Mouse (Mus musculus): ENCODE results near the gene Lim2. TPM values are rescaled to one million over a fixed set of nuclear protein-coding genes. Genes with fewer than 3 reads are reported as not detected.

The Lim2 gene
- polyA plus RNA-seq, 1 experiment from 2014 or later, result not detected

GRCm38 (mm10) chr7:43449811-43450210 is 22.3 kb downstream of the Lim2 start:
- Histone ChIP-seq H3K4me1 (peaks cover 59% of the 10 kb centered on the region), H3K27me3 (replicated peaks) (no peaks in the 10 kb centered on the region), H3K27ac (no peak overlapping the region), H3K9ac (no peak overlapping the region), H3K9me3 (replicated peaks) (no peaks in the 10 kb centered on the region), H3K36me3 (peaks cover 45% of the 10 kb centered on the region), H3K4me3 (no peak overlapping the region), H3K4me2 (no peak overlapping the region)
- no peak for ATAC-seq
- WGBS (ENCODE audit: insufficient replicate concordance), result 92% methylated on average over 2 of the region's 2 CpGs

GRCm38 (mm10) chr7:43451726-43452125 is 24.3 kb downstream of the Lim2 start:
- Histone ChIP-seq H3K4me1 (peaks cover 43% of the 10 kb centered on the region), H3K27ac (no peak overlapping the region), H3K9me3 (replicated peaks) (no peaks in the 10 kb centered on the region), H3K4me3 (no peak overlapping the region), H3K9ac (no peak overlapping the region), H3K27me3 (replicated peaks) (no peaks in the 10 kb centered on the region), H3K36me3 (peaks cover 64% of the 10 kb centered on the region), H3K4me2 (no peak overlapping the region)
- ATAC-seq, result no peak
- 79% methylated on average over 11 of the region's 11 CpGs for WGBS (ENCODE audit: insufficient replicate concordance)

- H3K4me1 ChIP-seq, result peaks cover 35% of the 10 kb centered on the region
- WGBS (ENCODE audit: insufficient replicate concordance), result 38% methylated on average over 4 of the region's 4 CpGs
- H3K4me2 ChIP-seq, result no peak overlapping the region
- H3K27me3 ChIP-seq (replicated peaks), result no peaks in the 10 kb centered on the region
- no peak overlapping the region for H3K27ac ChIP-seq
- H3K9ac ChIP-seq, result no peak overlapping the region
- ATAC-seq, result peak; percentile 55
- peaks cover 73% of the 10 kb centered on the region for H3K36me3 ChIP-seq
- no peak overlapping the region for H3K4me3 ChIP-seq
- H3K9me3 ChIP-seq (replicated peaks), result no peaks in the 10 kb centered on the region
Measured at GRCm38 (mm10) chr7:43452609-43453008, 25.1 kb downstream of the Lim2 start.

- peaks cover 23% of the 10 kb centered on the region for H3K4me1 ChIP-seq
- H3K9ac ChIP-seq, result no peak overlapping the region
- ATAC-seq, result no peak
- H3K4me3 ChIP-seq, result no peak overlapping the region
- no peak overlapping the region for H3K4me2 ChIP-seq
- no peaks in the 10 kb centered on the region for H3K27me3 ChIP-seq (replicated peaks)
- WGBS (ENCODE audit: insufficient replicate concordance), result 77% methylated on average over 14 of the region's 14 CpGs
- peaks cover 78% of the 10 kb centered on the region for H3K36me3 ChIP-seq
- H3K27ac ChIP-seq, result no peak overlapping the region
- H3K9me3 ChIP-seq (replicated peaks), result no peaks in the 10 kb centered on the region
Measured at GRCm38 (mm10) chr7:43453599-43454355, 26.3 kb downstream of the Lim2 start.

- no peak for ATAC-seq
- no peak overlapping the region for H3K27ac ChIP-seq
- no peak overlapping the region for H3K9ac ChIP-seq
- H3K9me3 ChIP-seq (replicated peaks), result no peaks in the 10 kb centered on the region
- peaks cover 77% of the 10 kb centered on the region for H3K36me3 ChIP-seq
- H3K27me3 ChIP-seq (replicated peaks), result no peaks in the 10 kb centered on the region
- H3K4me1 ChIP-seq, result peaks cover 17% of the 10 kb centered on the region
- no peak overlapping the region for H3K4me2 ChIP-seq
- WGBS (ENCODE audit: insufficient replicate concordance), result 68% methylated on average over 6 of the region's 6 CpGs
- H3K4me3 ChIP-seq, result no peak overlapping the region
Measured at GRCm38 (mm10) chr7:43454371-43454770, 26.9 kb downstream of the Lim2 start.

- no peak for ATAC-seq
- H3K9ac ChIP-seq, result no peak within 1 kb of the TSS
- 60% methylated on average over 4 of the region's 4 CpGs for WGBS (ENCODE audit: insufficient replicate concordance)
- peaks cover 24% of the 10 kb centered on the region for H3K27me3 ChIP-seq (replicated peaks)
- H3K4me2 ChIP-seq, result no peak within 1 kb of the TSS
- peaks cover 22% of the 10 kb centered on the region for H3K4me1 ChIP-seq
- no peaks in the 10 kb centered on the region for H3K9me3 ChIP-seq (replicated peaks)
- H3K4me3 ChIP-seq, result no peak within 1 kb of the TSS
- no peak within 1 kb of the TSS for H3K27ac ChIP-seq
- H3K36me3 ChIP-seq, result peaks cover 3% of the 10 kb centered on the region
Measured at GRCm38 (mm10) chr7:43462851-43463250, 35.4 kb downstream of the Lim2 start, which contains the start of gene Vsig10l. Gene Vsig10l, plus strand, starts transcription at chr7:43463151.

- Histone ChIP-seq H3K4me2 (no peak overlapping the region), H3K36me3 (no peaks in the 10 kb centered on the region), H3K4me3 (no peak overlapping the region), H3K4me1 (peaks cover 22% of the 10 kb centered on the region), H3K9ac (no peak overlapping the region), H3K9me3 (replicated peaks) (no peaks in the 10 kb centered on the region), H3K27ac (no peak overlapping the region), H3K27me3 (replicated peaks) (peaks cover 24% of the 10 kb centered on the region)
- 69% methylated on average over 7 of the region's 7 CpGs for WGBS (ENCODE audit: insufficient replicate concordance)
- no peak for ATAC-seq
Measured at GRCm38 (mm10) chr7:43463976-43464375, 36.5 kb downstream of the Lim2 start.

- peak overlapping the region; percentile 57 for H3K4me3 ChIP-seq
- no peaks in the 10 kb centered on the region for H3K9me3 ChIP-seq (replicated peaks)
- WGBS (ENCODE audit: insufficient replicate concordance), result 4% methylated on average over 35 of the region's 35 CpGs
- peak overlapping the region; percentile 58 for H3K9ac ChIP-seq
- no peak for ATAC-seq
- no peak overlapping the region for H3K27ac ChIP-seq
- peaks cover 24% of the 10 kb centered on the region for H3K27me3 ChIP-seq (replicated peaks)
- no peaks in the 10 kb centered on the region for H3K36me3 ChIP-seq
- H3K4me1 ChIP-seq, result peaks cover 22% of the 10 kb centered on the region
- H3K4me2 ChIP-seq, result peak overlapping the region; percentile 89
Measured at GRCm38 (mm10) chr7:43464864-43465343, 37.4 kb downstream of the Lim2 start.

- Histone ChIP-seq H3K9ac (peak overlapping the region; percentile 58), H3K9me3 (replicated peaks) (no peaks in the 10 kb centered on the region), H3K4me3 (peak overlapping the region; percentile 57), H3K36me3 (no peaks in the 10 kb centered on the region), H3K27ac (0 out of 2 replicates have a peak overlapping the region, but pooled peaks have one; percentile 18), H3K27me3 (replicated peaks) (peaks cover 24% of the 10 kb centered on the region), H3K4me2 (peak overlapping the region; percentile 89), H3K4me1 (peaks cover 22% of the 10 kb centered on the region)
- ATAC-seq, result peak; percentile 89
- 1% methylated on average over 31 of the region's 33 CpGs for WGBS (ENCODE audit: insufficient replicate concordance)
Measured at GRCm38 (mm10) chr7:43465344-43466098, 38.1 kb downstream of the Lim2 start.

GRCm38 (mm10) chr7:43466099-43466694 is 38.7 kb downstream of the Lim2 start:
- WGBS (ENCODE audit: insufficient replicate concordance), result under 1% methylated on average over 30 of the region's 33 CpGs
- H3K9ac ChIP-seq, result peak overlapping the region; percentile 53
- ATAC-seq, result peak; percentile 53
- no peaks in the 10 kb centered on the region for H3K36me3 ChIP-seq
- H3K4me1 ChIP-seq, result peaks cover 22% of the 10 kb centered on the region
- no peak overlapping the region for H3K27ac ChIP-seq
- H3K27me3 ChIP-seq (replicated peaks), result peaks cover 24% of the 10 kb centered on the region
- no peaks in the 10 kb centered on the region for H3K9me3 ChIP-seq (replicated peaks)
- H3K4me3 ChIP-seq, result peak overlapping the region; percentile 57
- peak overlapping the region; percentile 89 for H3K4me2 ChIP-seq

- 30% methylated on average over 8 of the region's 8 CpGs for WGBS (ENCODE audit: insufficient replicate concordance)
- no peak overlapping the region for H3K4me3 ChIP-seq
- H3K9me3 ChIP-seq (replicated peaks), result no peaks in the 10 kb centered on the region
- H3K27me3 ChIP-seq (replicated peaks), result peaks cover 27% of the 10 kb centered on the region
- no peak overlapping the region for H3K27ac ChIP-seq
- ATAC-seq, result no peak
- no peak overlapping the region for H3K9ac ChIP-seq
- H3K36me3 ChIP-seq, result no peaks in the 10 kb centered on the region
- peaks cover 10% of the 10 kb centered on the region for H3K4me1 ChIP-seq
- no peak overlapping the region for H3K4me2 ChIP-seq
Measured at GRCm38 (mm10) chr7:43470373-43470772, 42.9 kb downstream of the Lim2 start.

GRCm38 (mm10) chr7:43475706-43476105 is 48.2 kb downstream of the Lim2 start:
- Histone ChIP-seq H3K9me3 (replicated peaks) (no peaks in the 10 kb centered on the region), H3K4me1 (no peaks in the 10 kb centered on the region), H3K36me3 (no peaks in the 10 kb centered on the region), H3K27me3 (replicated peaks) (peaks cover 71% of the 10 kb centered on the region), H3K27ac (no peak overlapping the region), H3K4me3 (no peak overlapping the region), H3K4me2 (no peak overlapping the region), H3K9ac (no peak overlapping the region)
- 7% methylated on average over 23 of the region's 23 CpGs for WGBS (ENCODE audit: insufficient replicate concordance)
- ATAC-seq, result no peak; the same call in 1 of the 2 replicates
